Mouse (Mus musculus): Measurements from ENCODE around the gene Ntn1. TPM values are rescaled to one million over a fixed set of nuclear protein-coding genes. Genes with fewer than 3 reads are reported as not detected.

Gene Ntn1
- polyA plus RNA-seq, 1 experiment from 2014 or later = 6.8 TPM

GRCm38 (mm10) chr11:68201811-68202459 is 198.7 kb downstream of the Ntn1 start:
- H3K9ac ChIP-seq = no peak overlapping the region
- no peaks in the 10 kb centered on the region for H3K9me3 ChIP-seq (replicated peaks)
- H3K4me2 ChIP-seq = no peak overlapping the region
- H3K4me3 ChIP-seq = no peak overlapping the region
- no peak for ATAC-seq
- H3K4me1 ChIP-seq = peaks cover 22% of the 10 kb centered on the region
- 82% methylated on average over 10 of the region's 10 CpGs for WGBS
- H3K27ac ChIP-seq = no peak overlapping the region
- no peaks in the 10 kb centered on the region for H3K27me3 ChIP-seq
- no peaks in the 10 kb centered on the region for H3K36me3 ChIP-seq (ENCODE audit: poor library complexity, severe bottlenecking)

GRCm38 (mm10) chr11:68201063-68201462 is 199.6 kb downstream of the Ntn1 start:
- Histone ChIP-seq H3K4me1 (peaks cover 22% of the 10 kb centered on the region), H3K4me3 (no peak overlapping the region), H3K4me2 (no peak overlapping the region), H3K9me3 (replicated peaks) (no peaks in the 10 kb centered on the region), H3K9ac (no peak overlapping the region), H3K36me3 (ENCODE audit: poor library complexity, severe bottlenecking) (no peaks in the 10 kb centered on the region), H3K27ac (no peak overlapping the region), H3K27me3 (no peaks in the 10 kb centered on the region)
- 72% methylated on average over 1 of the region's 1 CpGs for WGBS
- no peak for ATAC-seq

GRCm38 (mm10) chr11:68200500-68200899 is 200.1 kb downstream of the Ntn1 start:
- peaks cover 27% of the 10 kb centered on the region for H3K4me1 ChIP-seq
- H3K9me3 ChIP-seq (replicated peaks) = no peaks in the 10 kb centered on the region
- ATAC-seq = no peak
- no peak overlapping the region for H3K9ac ChIP-seq
- H3K27me3 ChIP-seq = no peaks in the 10 kb centered on the region
- WGBS = 82% methylated on average over 4 of the region's 4 CpGs
- no peak overlapping the region for H3K4me3 ChIP-seq
- no peak overlapping the region for H3K4me2 ChIP-seq
- no peaks in the 10 kb centered on the region for H3K36me3 ChIP-seq (ENCODE audit: poor library complexity, severe bottlenecking)
- no peak overlapping the region for H3K27ac ChIP-seq

- Histone ChIP-seq H3K27me3 (no peaks in the 10 kb centered on the region), H3K9me3 (replicated peaks) (no peaks in the 10 kb centered on the region), H3K4me2 (no peak overlapping the region), H3K36me3 (ENCODE audit: poor library complexity, severe bottlenecking) (no peaks in the 10 kb centered on the region), H3K9ac (no peak overlapping the region), H3K4me1 (peaks cover 33% of the 10 kb centered on the region), H3K4me3 (no peak overlapping the region), H3K27ac (no peak overlapping the region)
- 33% methylated on average over 10 of the region's 10 CpGs for WGBS
- no peak for ATAC-seq
Measured at GRCm38 (mm10) chr11:68199801-68200423, 200.7 kb downstream of the Ntn1 start.

- no peak overlapping the region; the same call in 1 of the 2 replicates for H3K9ac ChIP-seq
- ATAC-seq = no peak
- H3K27ac ChIP-seq = no peak overlapping the region
- WGBS = 77% methylated on average over 8 of the region's 8 CpGs
- H3K9me3 ChIP-seq (replicated peaks) = no peaks in the 10 kb centered on the region
- H3K4me1 ChIP-seq = peaks cover 36% of the 10 kb centered on the region
- H3K4me2 ChIP-seq = no peak overlapping the region
- H3K36me3 ChIP-seq (ENCODE audit: poor library complexity, severe bottlenecking) = no peaks in the 10 kb centered on the region
- no peak overlapping the region for H3K4me3 ChIP-seq
- H3K27me3 ChIP-seq = no peaks in the 10 kb centered on the region
Measured at GRCm38 (mm10) chr11:68199103-68199502, 201.5 kb downstream of the Ntn1 start.

GRCm38 (mm10) chr11:68198696-68199095 is 201.9 kb downstream of the Ntn1 start:
- H3K27me3 ChIP-seq = no peaks in the 10 kb centered on the region
- H3K4me2 ChIP-seq = no peak overlapping the region
- 65% methylated on average over 10 of the region's 10 CpGs for WGBS
- no peaks in the 10 kb centered on the region for H3K9me3 ChIP-seq (replicated peaks)
- no peak for ATAC-seq
- H3K4me1 ChIP-seq = peaks cover 33% of the 10 kb centered on the region
- H3K4me3 ChIP-seq = no peak overlapping the region
- H3K9ac ChIP-seq = no peak overlapping the region
- H3K36me3 ChIP-seq (ENCODE audit: poor library complexity, severe bottlenecking) = no peaks in the 10 kb centered on the region
- no peak overlapping the region for H3K27ac ChIP-seq

- no peak overlapping the region for H3K4me3 ChIP-seq
Measured at GRCm38 (mm10) chr11:68197471-68197870, 203.2 kb downstream of the Ntn1 start.

GRCm38 (mm10) chr11:68196566-68196965 is 204.1 kb downstream of the Ntn1 start:
- ATAC-seq = no peak
- 68% methylated on average over 6 of the region's 6 CpGs for WGBS
- no peak overlapping the region for H3K4me2 ChIP-seq
- no peak overlapping the region for H3K4me3 ChIP-seq
- H3K27ac ChIP-seq = 0 out of 2 replicates have a peak overlapping the region, but pooled peaks have one; percentile 8
- H3K27me3 ChIP-seq = no peaks in the 10 kb centered on the region
- no peaks in the 10 kb centered on the region for H3K9me3 ChIP-seq (replicated peaks)
- peaks cover 26% of the 10 kb centered on the region for H3K4me1 ChIP-seq
- H3K36me3 ChIP-seq (ENCODE audit: poor library complexity, severe bottlenecking) = no peaks in the 10 kb centered on the region
- H3K9ac ChIP-seq = no peak overlapping the region

More at GRCm38 (mm10) chr11:68197471-68197870, 203.2 kb downstream of the Ntn1 start:
- no peaks in the 10 kb centered on the region for H3K9me3 ChIP-seq (replicated peaks)
- no peaks in the 10 kb centered on the region for H3K36me3 ChIP-seq (ENCODE audit: poor library complexity, severe bottlenecking)
- 92% methylated on average over 11 of the region's 11 CpGs for WGBS
- no peaks in the 10 kb centered on the region for H3K27me3 ChIP-seq
- no peak overlapping the region for H3K4me2 ChIP-seq
- H3K4me1 ChIP-seq = peaks cover 29% of the 10 kb centered on the region
- H3K9ac ChIP-seq = no peak overlapping the region
- no peak for ATAC-seq
- no peak overlapping the region for H3K27ac ChIP-seq

- WGBS = 60% methylated on average over 10 of the region's 10 CpGs
Measured at GRCm38 (mm10) chr11:68195693-68196176, 204.9 kb downstream of the Ntn1 start.

GRCm38 (mm10) chr11:68195168-68195567 is 205.5 kb downstream of the Ntn1 start:
- no peak overlapping the region for H3K4me3 ChIP-seq
- H3K36me3 ChIP-seq (ENCODE audit: poor library complexity, severe bottlenecking) = no peaks in the 10 kb centered on the region
- H3K4me2 ChIP-seq = no peak overlapping the region
- peaks cover 25% of the 10 kb centered on the region for H3K4me1 ChIP-seq
- 75% methylated on average over 6 of the region's 6 CpGs for WGBS
- H3K27ac ChIP-seq = no peak overlapping the region
- ATAC-seq = no peak
- no peaks in the 10 kb centered on the region for H3K27me3 ChIP-seq
- no peak overlapping the region for H3K9ac ChIP-seq
- no peaks in the 10 kb centered on the region for H3K9me3 ChIP-seq (replicated peaks)

More at GRCm38 (mm10) chr11:68195693-68196176, 204.9 kb downstream of the Ntn1 start:
- Histone ChIP-seq H3K27ac (no peak overlapping the region), H3K27me3 (no peaks in the 10 kb centered on the region), H3K36me3 (ENCODE audit: poor library complexity, severe bottlenecking) (no peaks in the 10 kb centered on the region), H3K9me3 (replicated peaks) (no peaks in the 10 kb centered on the region), H3K4me2 (no peak overlapping the region), H3K4me3 (no peak overlapping the region), H3K9ac (no peak overlapping the region), H3K4me1 (peaks cover 26% of the 10 kb centered on the region)
- ATAC-seq = no peak

- no peak overlapping the region for H3K4me2 ChIP-seq
- no peak overlapping the region for H3K27ac ChIP-seq
- no peaks in the 10 kb centered on the region for H3K36me3 ChIP-seq (ENCODE audit: poor library complexity, severe bottlenecking)
- H3K9me3 ChIP-seq (replicated peaks) = no peaks in the 10 kb centered on the region
- no peak for ATAC-seq
- H3K4me1 ChIP-seq = peaks cover 12% of the 10 kb centered on the region
- H3K9ac ChIP-seq = no peak overlapping the region
- 90% methylated on average over 5 of the region's 5 CpGs for WGBS
- no peaks in the 10 kb centered on the region for H3K27me3 ChIP-seq
- no peak overlapping the region for H3K4me3 ChIP-seq
Measured at GRCm38 (mm10) chr11:68190849-68191248, 209.8 kb downstream of the Ntn1 start.

GRCm38 (mm10) chr11:68188695-68189201 is 211.9 kb downstream of the Ntn1 start:
- no peak for ATAC-seq
- Histone ChIP-seq H3K4me2 (no peak overlapping the region), H3K4me3 (no peak overlapping the region), H3K9ac (no peak overlapping the region), H3K27me3 (no peaks in the 10 kb centered on the region), H3K36me3 (ENCODE audit: poor library complexity, severe bottlenecking) (no peaks in the 10 kb centered on the region), H3K27ac (no peak overlapping the region), H3K9me3 (replicated peaks) (no peaks in the 10 kb centered on the region), H3K4me1 (no peaks in the 10 kb centered on the region)
- 79% methylated on average over 12 of the region's 12 CpGs for WGBS

All from forebrain, embryonic 13.5 days (tissue).